Mouse (Mus musculus) large intestine, adult 2 months (tissue): ENCODE results near the gene Arhgef7. TPM values are rescaled to one million over a fixed set of nuclear protein-coding genes. Genes with fewer than 3 reads are reported as not detected.
"Not testable (repeated sequence)": the region's sequence is repeated elsewhere in the genome, so short reads cannot be mapped to it uniquely, and the experiment has no call there.

ENCODE experiments used
- DNase-seq: peaks from one replicate; pipeline ENCODE4 v3.0.0-alpha.2; 2012; ENCODE audit warnings: low read depth, low spot score
- WGBS: fragments of 180-500 bp; shearing (Covaris S2); methylation state at CpG from one replicate; pipeline ENCODE4 v1.1.7; 2018; 5-methylcytosine and 5-hydroxymethylcytosine counted together
- polyA plus RNA-seq: library from polyadenylated mRNA; depleted of rRNA; stranded (reverse); fragments of >200 nt; gene quantifications from 2 replicates; pipeline ENCODE4 v1.2.3, GENCODE M21; 2012

Gene Arhgef7
- polyA plus RNA-seq, 1 experiment = 19.9 TPM

GRCm38 (mm10) chr8:11821451-11822206 lies 94.1 kb downstream of the Arhgef7 start:
- WGBS = 91% methylated on average over 14 of the region's 14 CpGs
- DNase-seq = no peak

GRCm38 (mm10) chr8:11822550-11823060 lies 95.1 kb downstream of the Arhgef7 start:
- WGBS = 58% methylated on average over 9 of the region's 9 CpGs

GRCm38 (mm10) chr8:11825756-11826155 lies 98.2 kb downstream of the Arhgef7 start:
- no peak for DNase-seq
- 79% methylated on average over 3 of the region's 3 CpGs for WGBS

More at GRCm38 (mm10) chr8:11822550-11823060, 95.1 kb downstream of the Arhgef7 start:
- no peak for DNase-seq

DNA sequence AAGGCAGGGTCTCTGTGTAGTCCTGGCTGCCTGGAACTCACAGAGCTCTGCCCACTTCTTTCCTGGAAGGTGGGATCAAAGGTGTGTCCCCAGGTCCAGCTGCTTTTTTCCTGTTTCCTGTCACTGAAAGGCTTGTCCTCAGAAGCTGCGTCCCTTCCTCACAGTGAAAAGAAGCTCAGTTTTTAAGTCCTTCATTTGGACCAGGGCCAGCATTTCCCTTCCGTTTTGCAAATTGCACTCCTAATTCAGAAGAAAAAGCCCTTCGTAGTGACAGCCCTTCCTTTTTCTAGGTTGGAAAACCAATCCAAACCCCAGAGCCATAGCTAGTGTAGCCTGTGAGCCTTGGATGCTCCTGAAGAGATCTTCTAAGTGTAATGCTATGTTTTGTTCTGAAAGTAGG lies 99.8 kb downstream of the Arhgef7 start:
- WGBS = 77% methylated on average over 3 of the region's 3 CpGs
- no peak for DNase-seq

DNA sequence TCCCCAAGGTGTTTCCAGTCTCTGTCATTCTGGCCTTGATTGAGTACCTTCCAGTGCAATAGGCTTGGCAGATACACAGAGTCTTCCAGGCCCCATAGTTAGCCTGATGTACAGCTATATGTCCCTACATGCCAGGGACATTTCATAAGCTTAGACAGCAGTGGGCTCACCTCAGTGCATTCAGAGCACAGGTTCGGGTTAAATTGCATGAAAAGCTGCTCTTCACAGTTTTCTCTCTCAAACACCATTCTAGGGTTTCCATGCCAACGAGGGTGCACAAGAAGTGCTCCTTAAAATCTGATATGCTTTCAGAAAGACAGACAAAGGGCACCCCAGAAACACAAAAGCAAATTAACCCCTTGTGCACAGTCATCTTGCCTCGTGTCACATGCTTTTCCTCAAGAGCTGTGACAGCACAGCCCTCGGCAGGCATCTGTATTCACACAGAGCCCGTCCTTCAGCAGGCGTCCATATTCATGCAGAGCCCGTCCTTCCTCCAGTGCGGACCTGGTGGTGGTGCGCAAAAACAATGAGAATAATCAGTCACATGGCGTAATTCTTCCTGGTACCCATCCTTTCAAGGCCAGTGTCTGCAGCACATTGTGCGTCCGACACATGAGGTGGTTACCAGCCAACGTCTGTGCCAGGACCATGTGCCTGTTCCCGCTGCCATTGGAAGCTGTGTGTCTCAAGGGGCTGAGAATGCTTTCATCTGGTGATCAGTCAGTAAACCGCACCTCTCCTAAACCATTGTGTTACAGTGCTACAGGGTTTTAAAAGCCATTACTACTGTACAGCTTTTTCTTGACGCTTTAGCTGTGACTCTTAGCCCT lies 102.9 kb downstream of the Arhgef7 start:
- no peak for DNase-seq
- WGBS = 90% methylated on average over 16 of the region's 16 CpGs

DNA sequence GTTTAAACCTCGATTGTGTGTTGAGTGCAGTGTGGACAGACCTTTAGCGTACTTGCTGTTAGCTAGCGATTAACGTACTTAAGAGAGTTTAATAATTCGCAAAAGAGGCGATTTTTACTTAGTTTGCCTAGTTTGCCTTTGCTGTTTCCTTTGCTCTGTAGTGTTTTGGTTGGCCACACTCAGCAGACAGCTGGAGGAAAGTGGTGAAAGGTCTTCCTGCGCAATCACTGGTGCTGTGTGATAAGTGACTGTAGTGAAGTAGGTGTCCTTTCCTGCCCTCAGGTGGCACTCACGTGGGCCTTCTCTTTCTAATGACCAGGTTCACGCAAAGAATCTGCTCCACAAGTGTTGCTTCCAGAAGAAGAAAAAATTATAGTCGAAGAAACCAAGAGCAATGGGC lies 103.7 kb downstream of the Arhgef7 start:
- WGBS = 92% methylated on average over 10 of the region's 10 CpGs
- no peak for DNase-seq

DNA sequence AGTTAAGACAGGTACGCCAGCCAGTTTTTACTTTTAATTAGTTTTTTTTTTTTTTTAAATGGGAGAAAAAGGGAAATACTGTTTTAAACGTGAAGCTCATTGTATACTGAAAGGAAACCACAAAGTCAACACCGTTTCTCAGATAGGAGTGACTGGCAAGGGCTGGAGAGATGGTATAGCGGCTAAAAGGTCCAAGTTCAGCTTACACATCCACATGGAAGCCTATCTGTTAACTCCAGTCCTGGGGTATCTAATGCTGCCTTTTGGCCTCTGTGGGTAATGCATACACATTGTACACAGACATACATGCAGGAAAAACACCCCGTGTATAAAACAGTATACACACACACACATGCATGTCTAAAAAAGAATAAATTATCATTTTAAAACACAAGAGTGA lies 104.4 kb downstream of the Arhgef7 start:
- DNase-seq = no peak
- WGBS = 66% methylated on average over 5 of the region's 5 CpGs

DNA sequence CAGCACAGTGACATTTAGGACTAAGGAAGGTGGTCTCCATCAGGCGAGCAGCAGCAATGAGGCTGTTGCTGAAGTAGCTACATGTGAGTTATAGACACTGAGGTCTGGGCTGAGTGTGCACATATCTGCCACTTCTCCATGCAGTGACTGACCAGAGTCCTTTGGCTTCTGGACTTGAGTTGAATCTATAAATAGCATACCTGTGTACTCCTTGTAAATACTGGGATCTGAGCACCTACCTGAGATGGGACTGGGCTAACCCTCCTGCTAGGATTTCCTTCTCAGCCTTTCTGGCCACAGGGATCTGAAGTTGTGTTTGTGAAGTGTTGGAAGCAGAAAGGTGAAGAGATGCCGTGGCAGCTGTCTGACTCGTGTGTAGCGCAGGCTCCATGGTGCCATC lies 105.6 kb downstream of the Arhgef7 start:
- DNase-seq = no peak
- 93% methylated on average over 4 of the region's 4 CpGs for WGBS

DNA sequence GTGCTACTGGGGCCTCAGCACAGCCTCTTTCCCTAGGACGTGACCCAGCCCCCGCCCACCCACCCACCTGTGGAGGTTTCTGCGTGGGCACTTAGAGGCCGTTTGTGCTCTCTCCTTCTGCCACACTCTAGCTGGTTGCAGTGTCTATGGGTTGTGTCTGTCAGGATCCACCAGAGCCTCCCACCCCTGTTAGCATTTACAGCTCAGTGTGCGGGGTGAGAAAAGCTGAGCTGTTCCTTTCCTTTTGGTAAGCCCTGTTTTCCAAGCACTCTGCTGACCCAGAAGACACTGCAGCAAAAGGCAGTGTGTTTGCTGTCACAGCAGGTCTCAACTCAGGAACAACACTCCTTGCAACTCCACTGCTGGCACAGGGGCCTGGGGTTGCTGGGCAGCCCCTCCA lies 106.7 kb downstream of the Arhgef7 start:
- 86% methylated on average over 5 of the region's 5 CpGs for WGBS

GRCm38 (mm10) chr8:11834691-11835090 lies 107.2 kb downstream of the Arhgef7 start:
- WGBS = 93% methylated on average over 16 of the region's 16 CpGs
- DNase-seq = no peak

More for the DNA sequence above, 106.7 kb downstream of the Arhgef7 start:
- no peak for DNase-seq

DNA sequence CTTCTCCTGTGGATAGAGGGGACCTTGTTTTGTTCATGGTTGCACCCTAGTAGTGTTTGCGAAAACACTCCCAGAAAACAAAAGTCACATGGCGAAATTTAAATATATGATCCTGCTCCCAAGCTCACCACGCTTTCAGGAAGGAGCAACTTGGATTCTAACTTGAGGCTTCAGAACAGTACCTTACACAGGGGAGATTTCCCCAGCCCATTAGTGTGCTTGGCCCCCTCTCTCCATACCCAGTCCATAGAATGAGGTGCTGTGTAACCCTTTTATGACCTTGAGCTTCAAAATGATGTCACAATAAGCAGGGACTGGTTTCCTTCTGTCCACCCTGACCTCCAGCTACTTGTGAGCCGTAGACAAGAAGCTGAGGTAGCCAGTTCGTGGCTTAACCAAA lies 112.7 kb downstream of the Arhgef7 start, which contains the start of gene Tex29:
Gene Tex29 (plus strand): TSS at position 301 of the 400 bp plus-strand sequence.
- 84% methylated on average over 5 of the region's 5 CpGs for WGBS
- no peak for DNase-seq

- 31% methylated on average over 8 of the region's 8 CpGs for whole genome bisulfite sequencing
- DNase-seq = no peak
Measured at GRCm38 (mm10) chr8:11841571-11841970, 114.0 kb downstream of the Arhgef7 start.

DNA sequence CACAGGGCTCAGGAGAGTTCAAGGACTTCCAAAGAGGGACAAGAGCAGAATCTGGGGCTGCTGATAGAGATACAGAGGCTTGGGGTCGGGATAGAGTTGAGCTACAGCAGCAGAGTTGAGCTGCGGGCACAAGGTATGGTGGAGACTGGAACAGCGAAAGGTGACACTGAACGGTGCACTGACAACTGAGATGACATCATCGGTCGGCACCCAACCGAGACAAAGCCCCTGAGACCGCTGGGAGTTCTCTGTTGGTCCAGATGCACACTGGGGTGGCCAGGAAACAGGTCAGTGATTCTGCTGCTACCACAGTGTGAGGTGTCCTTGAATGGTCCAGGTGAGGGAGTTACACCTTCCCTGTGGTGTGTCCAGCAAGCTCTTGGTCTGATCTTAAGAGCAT lies 115.2 kb downstream of the Arhgef7 start:
- WGBS = 83% methylated on average over 8 of the region's 8 CpGs
- no peak for DNase-seq

GRCm38 (mm10) chr8:11843677-11844315 lies 116.3 kb downstream of the Arhgef7 start:
- WGBS = 85% methylated on average over 13 of the region's 13 CpGs
- no peak for DNase-seq

GRCm38 (mm10) chr8:11844316-11844685 lies 116.8 kb downstream of the Arhgef7 start:
- no peak for DNase-seq
- 80% methylated on average over 7 of the region's 7 CpGs for WGBS

DNA sequence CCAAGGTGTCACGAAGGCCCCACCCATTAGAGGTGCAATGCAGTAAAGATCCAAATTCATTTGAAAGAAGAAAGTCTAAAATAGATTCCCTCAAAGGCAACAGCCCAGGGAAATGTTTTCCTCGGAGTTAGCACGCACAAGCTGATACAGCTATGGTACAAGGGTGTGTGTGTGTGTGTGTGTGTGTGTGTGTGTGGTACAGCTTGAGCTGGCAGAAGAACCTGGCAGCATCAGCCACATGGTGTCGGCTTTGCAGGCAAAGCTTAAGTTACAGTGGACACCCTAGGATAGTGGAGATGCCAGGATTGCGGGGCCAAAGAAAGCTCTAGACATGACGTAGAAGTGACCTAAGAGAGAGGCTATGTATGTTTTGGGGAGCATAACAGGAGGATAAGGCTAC lies 119.3 kb downstream of the Arhgef7 start:
- DNase-seq = no peak
- 87% methylated on average over 6 of the region's 6 CpGs for WGBS

GRCm38 (mm10) chr8:11867832-11868231 lies 140.3 kb downstream of the Arhgef7 start:
- no peak for DNase-seq

DNA sequence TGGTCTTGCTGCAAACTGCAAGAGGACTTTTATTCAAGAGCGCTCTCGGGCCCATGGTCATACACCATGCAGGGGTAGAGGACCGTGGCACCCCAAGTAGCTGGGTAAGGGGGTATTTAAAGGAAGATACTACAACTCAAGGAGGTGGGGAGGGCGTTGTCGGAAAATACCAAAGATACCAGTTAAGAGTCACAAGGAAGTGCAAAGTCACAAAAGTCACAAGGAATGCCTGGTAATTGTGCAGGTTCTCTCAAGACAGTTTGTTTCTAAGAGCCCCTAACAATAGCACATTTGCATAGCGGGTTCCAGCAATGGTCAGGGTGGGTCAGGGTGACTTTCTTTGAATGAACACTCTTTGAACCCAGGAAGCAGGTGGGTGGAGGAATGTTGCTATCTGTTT lies 146.7 kb downstream of the Arhgef7 start:
- DNase-seq = not testable (repeated sequence)
- 92% methylated on average over 6 of the region's 6 CpGs for WGBS

DNA sequence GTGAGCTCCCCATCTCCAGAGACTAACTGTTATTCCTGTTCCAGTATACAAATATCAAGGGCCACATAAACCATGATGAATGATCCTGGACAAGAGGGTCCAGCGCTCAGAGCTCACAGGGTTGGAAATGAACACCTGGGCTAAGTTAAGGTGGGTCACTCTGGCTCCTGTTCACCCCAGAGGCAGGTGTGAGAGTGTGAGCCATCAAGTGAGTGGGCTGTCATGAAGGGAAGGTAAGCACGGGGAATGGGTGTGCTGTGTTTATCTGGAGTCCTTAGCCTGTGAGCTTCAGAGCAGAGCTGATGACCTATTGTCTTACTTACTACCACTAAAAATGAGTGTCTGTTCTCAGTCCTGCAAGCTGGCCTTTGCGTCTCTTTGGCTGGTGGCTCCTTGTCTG lies 157.1 kb downstream of the Arhgef7 start:
- no peak for DNase-seq
- 89% methylated on average over 3 of the region's 3 CpGs for WGBS
